Mouse (Mus musculus) ES-E14 (cell line): Measurements from ENCODE around the gene Tulp3.

Experiments used
- HCFC1 ChIP-seq: IDR thresholded peaks from 2 replicates; pipeline ENCODE4 v1.6.1; 2012; ENCODE audit warnings: low read length, inconsistent platforms, borderline replicate concordance; ENCODE audit not compliant: insufficient read depth
- MAFK ChIP-seq: IDR thresholded peaks from 2 replicates; pipeline ENCODE4 v1.6.1; 2014; ENCODE audit warnings: mild to moderate bottlenecking, low read depth, low read length, inconsistent platforms; ENCODE audit not compliant: insufficient read depth
- ZNF384 ChIP-seq: IDR thresholded peaks from 2 replicates; pipeline ENCODE4 v1.6.1; 2012; ENCODE audit warnings: low read depth, low read length, inconsistent platforms

DNA sequence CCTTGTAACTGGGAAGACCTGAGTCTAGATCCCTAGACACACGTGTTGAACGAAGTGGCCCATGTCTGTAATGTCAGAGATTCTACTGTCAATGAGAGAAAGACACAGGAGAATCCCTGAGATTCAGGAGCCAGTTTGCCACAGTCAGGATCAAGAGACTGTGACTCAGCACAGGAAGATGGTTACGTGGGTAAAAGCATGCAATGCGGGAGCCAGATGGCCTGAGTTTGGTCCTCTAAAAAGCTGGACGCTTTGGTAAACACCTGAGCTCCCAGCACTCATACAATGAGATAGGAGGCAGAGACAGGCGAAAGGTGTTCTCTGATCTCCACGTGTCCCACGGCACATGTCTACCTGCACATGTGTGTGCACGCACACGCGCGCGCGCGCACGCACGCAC, 82.9 kb downstream of the Tulp3 start:
- TF ChIP-seq MAFK = no peak
- TF ChIP-seq HCFC1 = no peak
- no peak for TF ChIP-seq ZNF384
